Mouse (Mus musculus): ENCODE measurements at regions not wholly inside any gene's neighbourhood (a gene's known extent, or its start where the extent isn't known, plus 50 kb on each side); places are given as distances from the start of the nearest gene placed in this dataset.

- Histone ChIP-seq H3K4me1 (ENCODE audit: control insufficient read depth, insufficient read depth, low read length) (no peaks in the 10 kb centered on the region), H3K27ac (ENCODE audit: insufficient read depth, low read length) (no peak overlapping the region)
- TF ChIP-seq POLR2A (IDR thresholded peaks at IDR 0.05; ENCODE audit: extremely low read depth, insufficient read depth, low read length) (no peak), CTCF (IDR thresholded peaks at IDR 0.05; ENCODE audit: extremely low read depth, insufficient read depth, low read length) (no peak)
These were observed 71.1 kb downstream of the Gpr6 start for GRCm38 (mm10) chr10:41000965-41001364.

DNA sequence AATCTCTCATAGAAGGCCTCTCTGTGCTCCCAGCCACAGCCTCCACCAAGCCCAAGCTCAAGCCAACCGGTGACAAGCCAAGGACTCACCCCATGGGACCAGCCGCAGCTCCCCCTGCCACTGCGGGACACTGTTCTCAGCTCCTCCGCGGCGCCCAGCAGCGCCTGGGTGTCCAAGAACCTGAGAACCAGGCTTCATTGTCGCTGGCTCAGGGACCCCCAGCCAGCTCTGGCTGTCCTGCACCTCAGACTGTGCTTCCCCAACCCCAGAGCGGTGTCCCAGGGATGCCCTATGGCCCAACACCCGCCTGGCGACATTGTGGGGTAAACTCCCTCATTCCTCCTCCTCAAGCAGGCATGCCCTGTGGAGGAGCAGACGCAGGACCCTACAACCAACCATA lies 72.6 kb downstream of the Gpr6 start:
- no peak for TF ChIP-seq CTCF (IDR thresholded peaks at IDR 0.05; ENCODE audit: extremely low read depth, insufficient read depth, low read length)
- no peak for TF ChIP-seq POLR2A (IDR thresholded peaks at IDR 0.05; ENCODE audit: extremely low read depth, insufficient read depth, low read length)
- Histone ChIP-seq H3K27ac (ENCODE audit: insufficient read depth, low read length) (no peak overlapping the region), H3K4me1 (ENCODE audit: control insufficient read depth, insufficient read depth, low read length) (no peaks in the 10 kb centered on the region), H3K4me3 (ENCODE audit: insufficient read depth, low read length) (no peak overlapping the region)

More at GRCm38 (mm10) chr10:41000965-41001364, 71.1 kb downstream of the Gpr6 start:
- no peak overlapping the region for H3K4me3 ChIP-seq (ENCODE audit: insufficient read depth, low read length)

- no peak overlapping the region for H3K4me3 ChIP-seq (ENCODE audit: insufficient read depth, low read length)
- TF ChIP-seq POLR2A (IDR thresholded peaks at IDR 0.05; ENCODE audit: extremely low read depth, insufficient read depth, low read length) (no peak), CTCF (IDR thresholded peaks at IDR 0.05; ENCODE audit: extremely low read depth, insufficient read depth, low read length) (no peak)
- no peaks in the 10 kb centered on the region for H3K4me1 ChIP-seq (ENCODE audit: control insufficient read depth, insufficient read depth, low read length)
- no peak overlapping the region for H3K27ac ChIP-seq (ENCODE audit: insufficient read depth, low read length)
These were observed 73.3 kb downstream of the Gpr6 start for GRCm38 (mm10) chr10:40998799-40999198.

GRCm38 (mm10) chr10:40998330-40998729 lies 73.8 kb downstream of the Gpr6 start:
- TF ChIP-seq CTCF (IDR thresholded peaks at IDR 0.05; ENCODE audit: extremely low read depth, insufficient read depth, low read length) (no peak), POLR2A (IDR thresholded peaks at IDR 0.05; ENCODE audit: extremely low read depth, insufficient read depth, low read length) (no peak)
- Histone ChIP-seq H3K4me1 (ENCODE audit: control insufficient read depth, insufficient read depth, low read length) (no peaks in the 10 kb centered on the region), H3K27ac (ENCODE audit: insufficient read depth, low read length) (no peak overlapping the region), H3K4me3 (ENCODE audit: insufficient read depth, low read length) (no peak overlapping the region)

DNA sequence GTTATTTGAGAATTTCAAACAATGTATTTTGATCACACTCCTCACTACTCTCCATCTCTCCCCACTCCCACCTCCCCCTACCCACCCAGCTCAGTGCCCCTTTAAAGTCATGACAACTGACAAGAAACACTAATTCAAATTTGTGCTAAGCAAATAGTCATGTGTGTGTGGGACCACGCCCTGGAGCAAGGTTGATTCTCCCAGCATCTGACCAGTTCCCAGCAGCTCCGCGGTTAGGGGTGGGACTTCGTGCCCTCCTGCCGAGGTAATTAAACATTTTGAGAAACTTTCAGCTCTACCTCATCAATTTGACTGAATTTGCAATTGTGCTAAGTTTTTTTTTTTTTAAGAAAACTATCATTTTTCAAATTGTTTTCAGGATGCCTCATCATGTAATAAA lies 74.5 kb downstream of the Gpr6 start:
- Histone ChIP-seq H3K4me3 (ENCODE audit: insufficient read depth, low read length) (no peak overlapping the region), H3K4me1 (ENCODE audit: control insufficient read depth, insufficient read depth, low read length) (no peaks in the 10 kb centered on the region), H3K27ac (ENCODE audit: insufficient read depth, low read length) (no peak overlapping the region)
- no peak for TF ChIP-seq CTCF (IDR thresholded peaks at IDR 0.05; ENCODE audit: extremely low read depth, insufficient read depth, low read length)
- TF ChIP-seq POLR2A (IDR thresholded peaks at IDR 0.05; ENCODE audit: extremely low read depth, insufficient read depth, low read length), result no peak

Data from cortical plate, adult 2 months (tissue).